Mouse (Mus musculus): ENCODE data around the gene Pdss2. TPM values are rescaled to one million over a fixed set of nuclear protein-coding genes. Genes with fewer than 3 reads are reported as not detected.

The Pdss2 gene
- polyA plus RNA-seq, 1 experiment: 5.6 TPM

- TF ChIP-seq CTCF (IDR thresholded peaks at IDR 0.05; ENCODE audit: insufficient read depth, low read length) (no peak), POLR2A (IDR thresholded peaks at IDR 0.05; ENCODE audit: borderline replicate concordance, extremely low read depth, low read depth, low read length) (no peak)
- no peak overlapping the region for H3K4me3 ChIP-seq (replicated peaks; ENCODE audit: extremely low read depth, low read depth, low read length)
- 95% methylated on average over 6 of the region's 6 CpGs for WGBS
Observed at GRCm38 (mm10) chr10:43362947-43363346, 141.7 kb downstream of the Pdss2 start.

GRCm38 (mm10) chr10:43363431-43363851 lies 142.2 kb downstream of the Pdss2 start:
- TF ChIP-seq CTCF (IDR thresholded peaks at IDR 0.05; ENCODE audit: insufficient read depth, low read length) (no peak), POLR2A (IDR thresholded peaks at IDR 0.05; ENCODE audit: borderline replicate concordance, extremely low read depth, low read depth, low read length) (no peak)

More at GRCm38 (mm10) chr10:43362947-43363346, 141.7 kb downstream of the Pdss2 start:
- DNase-seq: no peak
- H3K4me1 ChIP-seq (ENCODE audit: control insufficient read depth, insufficient read depth, low read length): no peaks in the 10 kb centered on the region

GRCm38 (mm10) chr10:43365909-43366308 lies 144.6 kb downstream of the Pdss2 start:
- WGBS: 96% methylated on average over 4 of the region's 4 CpGs
- TF ChIP-seq CTCF (IDR thresholded peaks at IDR 0.05; ENCODE audit: insufficient read depth, low read length) (no peak), POLR2A (IDR thresholded peaks at IDR 0.05; ENCODE audit: borderline replicate concordance, extremely low read depth, low read depth, low read length) (no peak)

More at GRCm38 (mm10) chr10:43363431-43363851, 142.2 kb downstream of the Pdss2 start:
- DNase-seq: no peak
- Histone ChIP-seq H3K4me1 (ENCODE audit: control insufficient read depth, insufficient read depth, low read length) (no peaks in the 10 kb centered on the region), H3K4me3 (replicated peaks; ENCODE audit: extremely low read depth, low read depth, low read length) (no peak overlapping the region)
- WGBS: 96% methylated on average over 5 of the region's 5 CpGs

GRCm38 (mm10) chr10:43368611-43369010 lies 147.3 kb downstream of the Pdss2 start:
- DNase-seq: no peak
- 91% methylated on average over 5 of the region's 5 CpGs for WGBS
- no peak overlapping the region for H3K4me3 ChIP-seq (replicated peaks; ENCODE audit: extremely low read depth, low read depth, low read length)
- TF ChIP-seq POLR2A (IDR thresholded peaks at IDR 0.05; ENCODE audit: borderline replicate concordance, extremely low read depth, low read depth, low read length) (no peak), CTCF (IDR thresholded peaks at IDR 0.05; ENCODE audit: insufficient read depth, low read length) (no peak)
- no peaks in the 10 kb centered on the region for H3K4me1 ChIP-seq (ENCODE audit: control insufficient read depth, insufficient read depth, low read length)

More at GRCm38 (mm10) chr10:43365909-43366308, 144.6 kb downstream of the Pdss2 start:
- Histone ChIP-seq H3K4me1 (ENCODE audit: control insufficient read depth, insufficient read depth, low read length) (no peaks in the 10 kb centered on the region), H3K4me3 (replicated peaks; ENCODE audit: extremely low read depth, low read depth, low read length) (no peak overlapping the region)
- DNase-seq: no peak

GRCm38 (mm10) chr10:43372315-43372714 lies 151.0 kb downstream of the Pdss2 start:
- WGBS: 46% methylated on average over 7 of the region's 7 CpGs
- Histone ChIP-seq H3K4me1 (ENCODE audit: control insufficient read depth, insufficient read depth, low read length) (no peaks in the 10 kb centered on the region), H3K4me3 (replicated peaks; ENCODE audit: extremely low read depth, low read depth, low read length) (no peak overlapping the region)
- peak; percentile 8 for DNase-seq
- TF ChIP-seq POLR2A (IDR thresholded peaks at IDR 0.05; ENCODE audit: borderline replicate concordance, extremely low read depth, low read depth, low read length): no peak

GRCm38 (mm10) chr10:43373035-43373434 lies 151.7 kb downstream of the Pdss2 start:
- no peak for TF ChIP-seq CTCF (IDR thresholded peaks at IDR 0.05; ENCODE audit: insufficient read depth, low read length)
- TF ChIP-seq POLR2A (IDR thresholded peaks at IDR 0.05; ENCODE audit: borderline replicate concordance, extremely low read depth, low read depth, low read length): no peak
- 87% methylated on average over 9 of the region's 9 CpGs for WGBS
- Histone ChIP-seq H3K4me1 (ENCODE audit: control insufficient read depth, insufficient read depth, low read length) (no peaks in the 10 kb centered on the region), H3K4me3 (replicated peaks; ENCODE audit: extremely low read depth, low read depth, low read length) (no peak overlapping the region)
- no peak for DNase-seq

GRCm38 (mm10) chr10:43373666-43374065 lies 152.4 kb downstream of the Pdss2 start:
- Histone ChIP-seq H3K4me3 (replicated peaks; ENCODE audit: extremely low read depth, low read depth, low read length) (no peak overlapping the region), H3K4me1 (ENCODE audit: control insufficient read depth, insufficient read depth, low read length) (no peaks in the 10 kb centered on the region)
- TF ChIP-seq CTCF (IDR thresholded peaks at IDR 0.05; ENCODE audit: insufficient read depth, low read length): no peak
- TF ChIP-seq POLR2A (IDR thresholded peaks at IDR 0.05; ENCODE audit: borderline replicate concordance, extremely low read depth, low read depth, low read length): no peak
- DNase-seq: no peak
- 80% methylated on average over 12 of the region's 12 CpGs for WGBS

- no peak for DNase-seq
- no peaks in the 10 kb centered on the region; the same call in 1 of the 2 replicates for H3K4me1 ChIP-seq (ENCODE audit: control insufficient read depth, insufficient read depth, low read length)
- TF ChIP-seq CTCF (IDR thresholded peaks at IDR 0.05; ENCODE audit: insufficient read depth, low read length) (no peak), POLR2A (IDR thresholded peaks at IDR 0.05; ENCODE audit: borderline replicate concordance, extremely low read depth, low read depth, low read length) (no peak)
- no peak overlapping the region for H3K4me3 ChIP-seq (replicated peaks; ENCODE audit: extremely low read depth, low read depth, low read length)
- 80% methylated on average over 4 of the region's 4 CpGs for WGBS
Observed at GRCm38 (mm10) chr10:43375286-43375685, 154.0 kb downstream of the Pdss2 start.

GRCm38 (mm10) chr10:43376749-43377148 lies 155.5 kb downstream of the Pdss2 start:
- TF ChIP-seq POLR2A (IDR thresholded peaks at IDR 0.05; ENCODE audit: borderline replicate concordance, extremely low read depth, low read depth, low read length): no peak
- no peak for TF ChIP-seq CTCF (IDR thresholded peaks at IDR 0.05; ENCODE audit: insufficient read depth, low read length)
- no peaks in the 10 kb centered on the region; the same call in 1 of the 2 replicates for H3K4me1 ChIP-seq (ENCODE audit: control insufficient read depth, insufficient read depth, low read length)
- no peak overlapping the region for H3K4me3 ChIP-seq (replicated peaks; ENCODE audit: extremely low read depth, low read depth, low read length)
- WGBS: 89% methylated on average over 8 of the region's 8 CpGs
- no peak for DNase-seq

GRCm38 (mm10) chr10:43378279-43378678 lies 157.0 kb downstream of the Pdss2 start:
- peak; percentile 20 for DNase-seq

More at GRCm38 (mm10) chr10:43378279-43378678, 157.0 kb downstream of the Pdss2 start:
- TF ChIP-seq CTCF (IDR thresholded peaks at IDR 0.05; ENCODE audit: insufficient read depth, low read length) (peak; percentile 35; the same call in 1 of the 2 replicates), POLR2A (IDR thresholded peaks at IDR 0.05; ENCODE audit: borderline replicate concordance, extremely low read depth, low read depth, low read length) (no peak)
- Histone ChIP-seq H3K4me3 (replicated peaks; ENCODE audit: extremely low read depth, low read depth, low read length) (no peak overlapping the region), H3K4me1 (ENCODE audit: control insufficient read depth, insufficient read depth, low read length) (no peaks in the 10 kb centered on the region; the same call in 1 of the 2 replicates)
- WGBS: 51% methylated on average over 5 of the region's 5 CpGs

Measured in lung, adult 2 months (tissue).